Mouse (Mus musculus) layer of hippocampus, adult 2 months (tissue): ENCODE data around the gene Terb2. TPM values are rescaled to one million over a fixed set of nuclear protein-coding genes. Genes with fewer than 3 reads are reported as not detected.

ENCODE experiments used
- DNase-seq, 2 experiments: peaks; one replicate each; pipeline ENCODE4 v3.0.0; 2022; ENCODE audit warnings: low spot score in 2 of 2
- H3K27ac ChIP-seq: fragments of 200-600 bp; 2 replicates; pipeline ENCODE4 v1.8.1; 2022
- H3K4me3 ChIP-seq: fragments of 200-600 bp; 2 replicates; pipeline ENCODE4 v1.8.1; 2022; ENCODE audit warnings: mild to moderate bottlenecking
- CTCF ChIP-seq: fragments of 200-600 bp; conservative IDR thresholded peaks from 2 replicates; pipeline ENCODE4 v1.8.1; 2022; ENCODE audit warnings: antibody characterized with exemption, mild to moderate bottlenecking, moderate library complexity
- total RNA-seq, 2 experiments: library from RNA; stranded (reverse); gene quantifications; 2 replicates each; pipeline ENCODE4 v1.2.3; 2021

Gene Terb2
- total RNA-seq, 2 experiments from 2014 or later: not detected

- no peak overlapping the region for H3K4me3 ChIP-seq
- DNase-seq: no peak
- TF ChIP-seq CTCF: no peak
- H3K27ac ChIP-seq: no peak overlapping the region
Observed at GRCm38 (mm10) chr2:122153681-122154365, 32.2 kb upstream of the Terb2 start.

GRCm38 (mm10) chr2:122154479-122154878, 31.6 kb upstream of the Terb2 start:
- Histone ChIP-seq H3K4me3 (no peak overlapping the region), H3K27ac (no peak overlapping the region)
- DNase-seq: no peak
- TF ChIP-seq CTCF: no peak

- TF ChIP-seq CTCF: no peak
- Histone ChIP-seq H3K27ac (no peak overlapping the region), H3K4me3 (no peak overlapping the region)
- no peak for DNase-seq
Observed at GRCm38 (mm10) chr2:122155292-122155691, 30.8 kb upstream of the Terb2 start.

GRCm38 (mm10) chr2:122156051-122156700, 29.9 kb upstream of the Terb2 start:
- TF ChIP-seq CTCF: no peak
- DNase-seq: no peak
- Histone ChIP-seq H3K27ac (no peak overlapping the region), H3K4me3 (no peak overlapping the region)

GRCm38 (mm10) chr2:122157561-122157960, 28.5 kb upstream of the Terb2 start:
- no peak overlapping the region for H3K27ac ChIP-seq
- no peak for TF ChIP-seq CTCF
- no peak overlapping the region for H3K4me3 ChIP-seq
- no peak for DNase-seq

- H3K27ac ChIP-seq: no peak overlapping the region
- no peak overlapping the region for H3K4me3 ChIP-seq
- TF ChIP-seq CTCF: no peak
- DNase-seq: no peak
Observed at GRCm38 (mm10) chr2:122158362-122158802, 27.7 kb upstream of the Terb2 start.

GRCm38 (mm10) chr2:122159667-122160066, 26.4 kb upstream of the Terb2 start:
- no peak for DNase-seq
- H3K4me3 ChIP-seq: no peak overlapping the region
- TF ChIP-seq CTCF: no peak
- no peak overlapping the region for H3K27ac ChIP-seq

GRCm38 (mm10) chr2:122160680-122161079, 25.4 kb upstream of the Terb2 start, which contains the start of gene Trim69:
Gene Trim69, plus strand, starts transcription at chr2:122160700.
- DNase-seq: peak; percentile 73 to 82
- Histone ChIP-seq H3K27ac (no peak within 1 kb of the TSS), H3K4me3 (no peak within 1 kb of the TSS)
- peak; percentile 93 for TF ChIP-seq CTCF

GRCm38 (mm10) chr2:122161542-122161941, 24.5 kb upstream of the Terb2 start:
- TF ChIP-seq CTCF: no peak
- Histone ChIP-seq H3K27ac (no peak overlapping the region), H3K4me3 (no peak overlapping the region)
- DNase-seq: no peak

GRCm38 (mm10) chr2:122162529-122162928, 23.5 kb upstream of the Terb2 start:
- no peak overlapping the region for H3K27ac ChIP-seq
- TF ChIP-seq CTCF: no peak
- no peak overlapping the region for H3K4me3 ChIP-seq
- DNase-seq: no peak

GRCm38 (mm10) chr2:122163430-122164195, 22.5 kb upstream of the Terb2 start:
- DNase-seq: no peak
- Histone ChIP-seq H3K4me3 (no peak overlapping the region), H3K27ac (no peak overlapping the region)
- TF ChIP-seq CTCF: no peak

- DNase-seq: no peak
- Histone ChIP-seq H3K4me3 (0 out of 2 replicates have a peak overlapping the region, but pooled peaks have one; percentile 3), H3K27ac (no peak overlapping the region)
- no peak for TF ChIP-seq CTCF
Observed at GRCm38 (mm10) chr2:122164293-122164692, 21.8 kb upstream of the Terb2 start.

- Histone ChIP-seq H3K4me3 (no peak overlapping the region), H3K27ac (no peak overlapping the region)
- no peak for TF ChIP-seq CTCF
- no peak for DNase-seq
Observed at GRCm38 (mm10) chr2:122171292-122171691, 14.8 kb upstream of the Terb2 start.
